Mouse (Mus musculus) kidney, embryonic 16.5 days (tissue): ENCODE results near the gene 6030468B19Rik. TPM values are rescaled to one million over a fixed set of nuclear protein-coding genes. Genes with fewer than 3 reads are reported as not detected.

Experiments
- ATAC-seq: fragments of 200-750 bp; cut with Nextera tagmentation; 2 replicates; pipeline ENCODE4 v1.8.0; 2017; ENCODE audit warnings: moderate TSS enrichment; ENCODE audit not compliant: low FRiP score, low TSS enrichment
- H3K27ac ChIP-seq: fragments of 300-500 bp; sonication (generic); 2 replicates; pipeline ENCODE4 v1.5.1; 2014; ENCODE audit warnings: low read length
- H3K27me3 ChIP-seq: fragments of 300-500 bp; sonication (generic); 2 replicates; pipeline ENCODE4 v1.6.1; 2014; ENCODE audit warnings: low read length, control low read depth, mixed read lengths; ENCODE audit not compliant: insufficient read depth
- H3K36me3 ChIP-seq: fragments of 300-500 bp; sonication (generic); 2 replicates; pipeline ENCODE4 v1.6.1; 2014; ENCODE audit warnings: low read length, control low read depth, mixed read lengths; ENCODE audit not compliant: insufficient read depth
- H3K4me1 ChIP-seq: fragments of 300-500 bp; sonication (generic); 2 replicates; pipeline ENCODE4 v1.6.1; 2014; ENCODE audit warnings: low read length, control low read depth, mixed read lengths; ENCODE audit not compliant: insufficient read depth
- H3K4me2 ChIP-seq: fragments of 300-500 bp; sonication (generic); replicated peaks from 2 replicates; pipeline ENCODE4 v1.6.1; 2014; ENCODE audit warnings: low read depth, low read length
- H3K4me3 ChIP-seq: fragments of 300-500 bp; sonication (generic); 2 replicates; pipeline ENCODE4 v1.5.1; 2014; ENCODE audit warnings: mild to moderate bottlenecking, low read length
- H3K9ac ChIP-seq: fragments of 300-500 bp; sonication (generic); replicated peaks from 2 replicates; pipeline ENCODE4 v1.6.1; 2014; ENCODE audit warnings: low read length
- H3K9me3 ChIP-seq: fragments of 300-500 bp; sonication (generic); 2 replicates; pipeline ENCODE4 v1.6.1; 2016; ENCODE audit warnings: low read length, control low read depth
- WGBS: fragments of 180-500 bp; shearing (Covaris S2); extraction: QIAGEN DNeasy Blood & Tissue Kit; methylation state at CpG from one replicate; pipeline ENCODE4 v1.1.7; 2014; 5-methylcytosine and 5-hydroxymethylcytosine counted together
- polyA plus RNA-seq: library from polyadenylated mRNA; unstranded; fragments of >200 nt; fragmentation: Nextera tagmentation; extraction: Ambion mirVana; gene quantifications from 2 replicates; pipeline ENCODE4 v1.2.1, GENCODE M21; 2015

The 6030468B19Rik gene
- polyA plus RNA-seq, 1 experiment from 2014 or later, result 0.54 TPM

- H3K27ac ChIP-seq, result no peak overlapping the region
- no peak overlapping the region for H3K4me2 ChIP-seq
- no peaks in the 10 kb centered on the region for H3K9me3 ChIP-seq
- H3K9ac ChIP-seq, result 0 out of 2 replicates have a peak overlapping the region, but pooled peaks have one; percentile 26
- H3K4me1 ChIP-seq, result peaks cover 13% of the 10 kb centered on the region
- no peaks in the 10 kb centered on the region for H3K36me3 ChIP-seq
- 0 out of 2 replicates have a peak, but pooled peaks have one; percentile 8 for ATAC-seq
- no peaks in the 10 kb centered on the region for H3K27me3 ChIP-seq
- WGBS, result 34% methylated on average over 2 of the region's 2 CpGs
- no peak overlapping the region for H3K4me3 ChIP-seq
Observed at GRCm38 (mm10) chr11:117798160-117798541, 691 bp downstream of the 6030468B19Rik start.

GRCm38 (mm10) chr11:117799174-117799573 lies 1.7 kb downstream of the 6030468B19Rik start:
- H3K4me1 ChIP-seq, result peaks cover 13% of the 10 kb centered on the region
- no peak overlapping the region for H3K4me2 ChIP-seq
- ATAC-seq, result no peak
- WGBS, result 66% methylated on average over 5 of the region's 5 CpGs
- no peaks in the 10 kb centered on the region for H3K27me3 ChIP-seq
- no peaks in the 10 kb centered on the region for H3K9me3 ChIP-seq
- H3K36me3 ChIP-seq, result no peaks in the 10 kb centered on the region
- no peak overlapping the region for H3K4me3 ChIP-seq
- no peak overlapping the region for H3K27ac ChIP-seq
- H3K9ac ChIP-seq, result no peak overlapping the region

GRCm38 (mm10) chr11:117800038-117800437 lies 2.6 kb downstream of the 6030468B19Rik start:
- ATAC-seq, result no peak
- H3K9ac ChIP-seq, result no peak overlapping the region
- H3K9me3 ChIP-seq, result no peaks in the 10 kb centered on the region
- no peak overlapping the region for H3K27ac ChIP-seq
- H3K4me1 ChIP-seq, result peaks cover 13% of the 10 kb centered on the region
- H3K27me3 ChIP-seq, result no peaks in the 10 kb centered on the region
- H3K4me2 ChIP-seq, result no peak overlapping the region
- no peaks in the 10 kb centered on the region for H3K36me3 ChIP-seq
- WGBS, result 89% methylated on average over 7 of the region's 7 CpGs
- no peak overlapping the region for H3K4me3 ChIP-seq

GRCm38 (mm10) chr11:117801650-117802049 lies 4.2 kb downstream of the 6030468B19Rik start:
- Histone ChIP-seq H3K9ac (no peak overlapping the region), H3K4me2 (no peak overlapping the region), H3K4me3 (no peak overlapping the region), H3K27ac (no peak overlapping the region), H3K36me3 (no peaks in the 10 kb centered on the region), H3K4me1 (peaks cover 13% of the 10 kb centered on the region), H3K27me3 (no peaks in the 10 kb centered on the region), H3K9me3 (no peaks in the 10 kb centered on the region)
- WGBS, result 49% methylated on average over 7 of the region's 7 CpGs
- no peak for ATAC-seq

- H3K36me3 ChIP-seq, result no peaks in the 10 kb centered on the region
- H3K9ac ChIP-seq, result no peak overlapping the region
- no peak overlapping the region for H3K27ac ChIP-seq
- no peaks in the 10 kb centered on the region for H3K27me3 ChIP-seq
- no peak overlapping the region for H3K4me3 ChIP-seq
- ATAC-seq, result no peak
- WGBS, result 86% methylated on average over 3 of the region's 3 CpGs
- no peak overlapping the region for H3K4me2 ChIP-seq
- H3K9me3 ChIP-seq, result no peaks in the 10 kb centered on the region
- peaks cover 9% of the 10 kb centered on the region; the same call in 1 of the 2 replicates for H3K4me1 ChIP-seq
Observed at GRCm38 (mm10) chr11:117803166-117803688, 5.8 kb downstream of the 6030468B19Rik start.

GRCm38 (mm10) chr11:117806781-117807180 lies 9.3 kb downstream of the 6030468B19Rik start:
- no peak overlapping the region for H3K4me3 ChIP-seq
- H3K4me1 ChIP-seq, result peaks cover 17% of the 10 kb centered on the region
- H3K36me3 ChIP-seq, result no peaks in the 10 kb centered on the region
- H3K27ac ChIP-seq, result no peak overlapping the region
- no peak for ATAC-seq
- no peaks in the 10 kb centered on the region for H3K27me3 ChIP-seq
- H3K4me2 ChIP-seq, result no peak overlapping the region
- H3K9ac ChIP-seq, result no peak overlapping the region
- no peaks in the 10 kb centered on the region for H3K9me3 ChIP-seq
- WGBS, result 94% methylated on average over 6 of the region's 6 CpGs

- Histone ChIP-seq H3K4me2 (peak within 1 kb of the TSS; percentile 97), H3K27ac (peak within 1 kb of the TSS; percentile 80), H3K9ac (peak within 1 kb of the TSS; percentile 88), H3K36me3 (peaks cover 25% of the 10 kb centered on the region), H3K4me3 (peak within 1 kb of the TSS; percentile 73), H3K27me3 (no peaks in the 10 kb centered on the region), H3K9me3 (no peaks in the 10 kb centered on the region), H3K4me1 (peaks cover 17% of the 10 kb centered on the region)
- WGBS, result under 1% methylated on average over 75 of the region's 75 CpGs
- ATAC-seq, result peak; percentile 70
Observed at GRCm38 (mm10) chr11:117809407-117810311, 12.2 kb downstream of the 6030468B19Rik start, which contains the start of the genes Gm20708 and Syngr2. Gene Gm20708, plus strand, starts transcription at chr11:117809668. Gene Syngr2, plus strand, starts transcription at chr11:117809668.

GRCm38 (mm10) chr11:117810401-117811046 lies 13.1 kb downstream of the 6030468B19Rik start:
- Histone ChIP-seq H3K36me3 (peaks cover 31% of the 10 kb centered on the region), H3K9me3 (no peaks in the 10 kb centered on the region), H3K27ac (peak overlapping the region; percentile 80), H3K4me1 (peaks cover 17% of the 10 kb centered on the region), H3K27me3 (no peaks in the 10 kb centered on the region), H3K4me2 (peak overlapping the region; percentile 97), H3K9ac (peak overlapping the region; percentile 88), H3K4me3 (peak overlapping the region; percentile 73)
- ATAC-seq, result peak; percentile 88
- under 1% methylated on average over 21 of the region's 21 CpGs for WGBS

GRCm38 (mm10) chr11:117813867-117814266 lies 16.4 kb downstream of the 6030468B19Rik start:
- no peak overlapping the region for H3K27ac ChIP-seq
- H3K4me3 ChIP-seq, result no peak overlapping the region
- H3K4me2 ChIP-seq, result no peak overlapping the region
- H3K4me1 ChIP-seq, result peaks cover 16% of the 10 kb centered on the region
- no peak overlapping the region for H3K9ac ChIP-seq
- H3K27me3 ChIP-seq, result no peaks in the 10 kb centered on the region
- H3K9me3 ChIP-seq, result no peaks in the 10 kb centered on the region
- peaks cover 52% of the 10 kb centered on the region for H3K36me3 ChIP-seq
- 78% methylated on average over 5 of the region's 5 CpGs for WGBS
- no peak for ATAC-seq
